Mouse (Mus musculus) left cerebral cortex, adult 11 months (tissue): ENCODE data around the gene Pmepa1.

Source experiments
- DNase-seq: peaks from one replicate; pipeline ENCODE4 v3.0.0; 2022; ENCODE audit warnings: low spot score

Gene Pmepa1

DNA sequence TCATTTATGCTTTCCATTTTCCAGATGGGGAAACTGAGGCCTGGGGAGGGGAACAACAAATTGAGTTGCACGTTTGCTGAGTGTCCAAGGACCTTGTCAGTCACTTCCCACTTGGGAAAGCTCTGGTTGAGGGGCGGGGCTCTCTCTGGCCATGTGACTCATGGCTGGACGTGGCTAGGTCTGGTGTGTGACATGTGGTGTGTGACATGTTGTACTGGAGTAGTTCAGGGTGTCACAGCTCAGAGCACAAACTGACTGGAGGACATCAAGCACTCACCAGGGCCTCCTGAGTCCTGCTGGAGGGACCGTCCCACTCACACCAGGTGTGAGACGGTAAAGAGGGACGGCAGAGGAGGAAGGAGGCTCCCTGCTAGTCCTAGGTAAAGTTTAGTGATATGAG is 91.1 kb downstream of the Pmepa1 start:
- no peak for DNase-seq

GRCm38 (mm10) chr2:173184475-173185080 is 91.8 kb downstream of the Pmepa1 start:
- DNase-seq = no peak

DNA sequence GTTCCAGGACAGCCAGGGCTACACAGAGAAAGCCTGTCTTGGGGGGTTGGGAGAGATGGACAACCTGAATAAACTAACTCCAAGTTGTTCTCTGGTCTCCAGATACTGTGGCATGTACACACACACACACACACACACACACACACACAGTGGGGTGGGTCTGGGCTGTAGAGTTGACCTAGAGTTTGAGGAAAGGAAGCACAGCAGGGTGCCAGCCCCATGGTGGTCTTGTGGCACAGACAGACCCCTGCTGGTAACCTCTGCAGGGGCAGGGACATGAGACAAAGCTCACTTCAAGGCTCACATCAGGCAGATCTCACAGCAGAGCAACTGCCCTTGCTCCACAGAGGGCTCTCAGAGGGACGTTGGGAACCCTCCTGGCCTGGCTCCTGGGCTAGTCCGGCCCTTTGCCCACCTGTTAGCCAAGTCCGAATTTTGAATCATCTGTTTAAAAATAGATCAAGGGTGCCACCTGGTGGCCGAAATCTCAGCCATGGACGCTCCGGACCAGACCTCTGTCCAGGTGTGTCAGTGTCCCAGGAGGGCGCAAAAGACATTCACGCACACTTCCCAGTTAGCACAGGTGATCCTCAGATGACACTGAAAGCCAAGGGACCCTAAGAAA is 92.4 kb downstream of the Pmepa1 start:
- no peak for DNase-seq

GRCm38 (mm10) chr2:173183311-173183710 is 93.0 kb downstream of the Pmepa1 start:
- DNase-seq = no peak

- no peak for DNase-seq
Measured at GRCm38 (mm10) chr2:173182796-173183195, 93.5 kb downstream of the Pmepa1 start.

- DNase-seq = no peak
Measured at GRCm38 (mm10) chr2:173181901-173182300, 94.4 kb downstream of the Pmepa1 start.

DNA sequence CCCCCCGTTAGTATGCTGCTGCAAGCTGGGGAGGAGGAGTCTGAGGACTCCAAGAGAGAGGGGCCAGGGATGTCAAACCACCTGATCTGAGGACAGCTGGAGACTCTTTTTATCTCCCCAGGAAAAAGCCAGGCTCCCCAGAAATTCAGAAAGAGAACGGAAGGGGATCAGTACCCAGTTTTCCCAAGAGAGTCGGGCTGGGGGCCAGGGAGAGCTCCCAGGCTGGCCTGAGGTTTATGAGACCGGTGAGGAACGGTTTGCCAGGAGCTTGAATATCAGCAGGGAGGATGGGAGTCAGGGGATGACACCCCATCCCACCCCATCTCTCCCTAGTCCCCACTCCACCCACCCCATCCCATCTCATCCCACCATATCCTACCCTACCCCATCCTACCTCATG is 94.8 kb downstream of the Pmepa1 start:
- no peak for DNase-seq

- DNase-seq = no peak
Measured at GRCm38 (mm10) chr2:173180721-173181388, 95.5 kb downstream of the Pmepa1 start.

- no peak for DNase-seq
Measured at GRCm38 (mm10) chr2:173180026-173180425, 96.3 kb downstream of the Pmepa1 start.

GRCm38 (mm10) chr2:173179046-173179445 is 97.3 kb downstream of the Pmepa1 start:
- no peak for DNase-seq

DNA sequence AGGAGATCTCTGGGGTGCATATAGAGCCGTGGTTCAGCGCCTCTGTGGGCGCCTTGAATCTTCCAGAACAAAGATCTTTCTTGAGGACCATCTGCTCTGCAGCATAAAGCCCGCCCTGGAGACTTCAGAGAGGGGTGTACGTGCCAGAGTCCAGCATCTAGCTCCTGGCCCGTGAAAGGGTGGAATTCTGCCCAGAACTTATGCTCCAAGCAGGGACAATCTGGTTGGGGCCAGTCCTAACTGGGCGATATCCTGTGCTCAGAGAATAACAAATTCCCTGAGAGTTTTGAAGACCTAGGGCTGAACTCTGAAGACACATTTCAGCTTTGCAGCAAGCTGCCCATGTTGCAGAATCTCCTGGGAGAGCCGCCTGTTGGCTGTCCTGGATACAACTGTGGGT is 98.4 kb downstream of the Pmepa1 start:
- no peak for DNase-seq

- no peak for DNase-seq
Measured at GRCm38 (mm10) chr2:173177481-173177880, 98.9 kb downstream of the Pmepa1 start.

DNA sequence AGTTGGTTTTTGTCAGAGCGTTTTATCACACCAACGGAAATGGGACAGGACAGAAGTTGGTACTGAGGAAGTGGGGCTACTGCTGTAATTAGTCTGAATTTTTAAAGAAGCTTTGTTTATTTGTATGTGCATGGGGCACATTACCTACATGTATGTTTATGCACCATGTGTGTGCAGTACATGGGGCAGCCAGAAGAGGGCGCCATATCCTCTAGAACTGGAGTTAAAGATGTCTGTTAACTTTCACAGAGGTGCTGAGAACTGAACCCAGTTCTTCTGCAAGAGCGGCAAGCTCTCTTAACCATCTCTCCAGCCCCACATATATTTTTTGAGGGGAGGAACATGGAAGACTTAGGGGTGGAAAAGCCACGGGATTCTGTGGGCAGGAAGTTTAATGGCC is 100.6 kb downstream of the Pmepa1 start:
- no peak for DNase-seq

DNA sequence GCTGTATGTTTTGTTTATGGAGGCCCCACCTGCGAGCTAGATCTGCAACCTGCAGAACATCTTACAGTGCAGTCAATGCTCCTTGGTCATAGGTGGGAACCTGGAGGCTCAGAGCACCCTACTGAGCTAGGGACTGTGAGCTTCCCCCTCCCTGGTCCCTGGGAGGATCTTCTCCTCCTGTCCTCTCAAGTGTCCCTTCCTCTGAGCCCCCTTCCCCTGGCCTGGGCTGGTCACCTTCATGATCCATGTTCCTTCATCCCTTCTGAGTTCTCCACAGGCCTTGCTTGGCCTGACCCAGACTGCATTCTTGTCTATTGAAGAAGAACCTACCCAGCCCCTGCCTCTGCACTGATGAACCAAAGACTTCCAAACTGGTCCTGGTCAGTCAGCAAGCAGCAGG is 101.8 kb downstream of the Pmepa1 start:
- DNase-seq = no peak
